Mouse (Mus musculus) cerebellum, adult 2 months (tissue): ENCODE results near the gene Scaf4.

Experiments used
- CTCF ChIP-seq: fragments of 200-500 bp; IDR thresholded peaks from 2 replicates; pipeline ENCODE4 v1.5.1; 2011; ENCODE audit warnings: low read depth, mild to moderate bottlenecking, control low read depth, low read length, moderate library complexity, borderline replicate concordance; ENCODE audit not compliant: insufficient read depth
- POLR2A ChIP-seq: fragments of 200-500 bp; IDR thresholded peaks from 2 replicates; pipeline ENCODE4 v1.6.1; 2011; ENCODE audit warnings: low read length, control low read depth, borderline replicate concordance; ENCODE audit not compliant: insufficient read depth

DNA sequence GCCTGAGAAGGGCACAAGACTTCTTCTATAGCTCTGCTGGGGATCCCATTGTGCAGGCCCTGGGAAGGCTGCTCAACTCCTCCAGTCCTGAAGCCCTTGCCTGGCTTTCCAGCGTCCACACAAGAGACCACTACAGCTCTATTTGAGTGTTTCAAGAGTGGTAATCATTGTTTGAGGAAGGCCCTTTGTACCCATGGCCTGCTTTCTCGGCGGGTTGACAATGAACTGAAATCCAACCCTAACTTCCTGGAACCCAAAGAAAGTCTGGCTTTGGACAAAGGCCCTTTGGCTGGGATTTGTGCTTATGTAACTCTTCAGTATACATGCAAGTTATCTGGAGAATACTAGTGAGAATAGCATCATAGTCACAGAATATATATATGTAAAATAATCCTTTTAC is 66.9 kb downstream of the Scaf4 start:
- TF ChIP-seq POLR2A (no peak), CTCF (no peak)
